Mouse (Mus musculus) fat pad, adult 2 months (tissue): ENCODE data around the gene Arhgef28.

Experiments used
- DNase-seq: peaks from one replicate; pipeline ENCODE4 v3.0.0-alpha.2; 2011; ENCODE audit warnings: low read depth, low spot score; ENCODE audit errors: extremely low read depth

Arhgef28 gene

DNA sequence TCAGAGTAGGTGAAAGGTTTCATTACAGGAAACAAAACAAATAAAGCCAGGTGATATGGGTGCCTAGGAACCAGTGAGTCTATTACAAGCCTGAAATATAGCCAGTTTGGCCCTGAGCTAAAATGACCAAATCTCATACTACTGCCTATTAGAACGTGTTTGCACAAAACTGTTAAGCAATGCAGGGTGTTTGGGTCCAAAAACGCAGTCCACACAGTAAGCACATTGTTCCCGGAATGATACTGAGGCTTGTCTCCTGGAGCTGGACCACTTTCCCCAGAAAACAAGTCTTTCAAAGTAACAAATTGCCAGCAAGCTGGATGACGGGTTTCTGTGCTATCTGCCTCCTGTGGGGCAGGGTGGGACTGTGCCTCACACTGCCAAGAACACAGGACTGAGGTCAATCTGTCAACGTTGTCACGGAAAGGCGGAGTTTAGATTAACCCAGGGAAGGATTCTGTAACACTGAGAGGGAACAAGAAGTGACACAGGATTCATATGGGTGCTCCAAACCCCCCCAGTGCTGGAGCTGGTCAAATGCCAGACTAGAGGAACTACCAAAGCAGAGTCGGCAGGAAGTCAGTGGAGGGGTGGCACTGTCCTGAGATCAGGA lies 352.8 kb downstream of the Arhgef28 start:
- peak; percentile 99 for DNase-seq
